Mouse (Mus musculus) midbrain, embryonic 14.5 days (tissue): ENCODE data around the gene S100a10. TPM values are rescaled to one million over a fixed set of nuclear protein-coding genes. Genes with fewer than 3 reads are reported as not detected.

Source experiments
- ATAC-seq: fragments of 200-750 bp; cut with Nextera tagmentation; 2 replicates; pipeline ENCODE4 v1.8.0; 2017; ENCODE audit warnings: moderate number of reproducible peaks, moderate library complexity; ENCODE audit not compliant: low FRiP score, low TSS enrichment
- DNase-seq: peaks from one replicate; pipeline ENCODE4 v3.0.0-alpha.2; 2015
- H3K27ac ChIP-seq: fragments of 300-500 bp; sonication (generic); replicated peaks from 2 replicates; pipeline ENCODE4 v1.5.1; 2014; ENCODE audit warnings: mild to moderate bottlenecking, low read depth, low read length, moderate library complexity
- H3K27me3 ChIP-seq: fragments of 300-500 bp; sonication (generic); 2 replicates; pipeline ENCODE4 v1.6.1; 2014; ENCODE audit warnings: low read length, control low read depth, mixed read lengths; ENCODE audit not compliant: control insufficient read depth, insufficient read depth
- H3K36me3 ChIP-seq: fragments of 300-500 bp; sonication (generic); 2 replicates; pipeline ENCODE4 v1.6.1; 2014; ENCODE audit warnings: low read length, control low read depth; ENCODE audit not compliant: control insufficient read depth, insufficient read depth
- H3K4me1 ChIP-seq: fragments of 300-500 bp; sonication (generic); 2 replicates; pipeline ENCODE4 v1.6.1; 2014; ENCODE audit warnings: mild to moderate bottlenecking, antibody characterized with exemption, low read length, control low read depth; ENCODE audit not compliant: control insufficient read depth, insufficient read depth
- H3K4me2 ChIP-seq: fragments of 300-500 bp; sonication (generic); 2 replicates; pipeline ENCODE4 v1.6.1; 2014; ENCODE audit warnings: mild to moderate bottlenecking, low read length, moderate library complexity
- H3K4me3 ChIP-seq: fragments of 300-500 bp; sonication (generic); replicated peaks from 2 replicates; pipeline ENCODE4 v1.5.1; 2014; ENCODE audit warnings: low read depth, low read length
- H3K9ac ChIP-seq: fragments of 300-500 bp; sonication (generic); replicated peaks from 2 replicates; pipeline ENCODE4 v1.6.1; 2014; ENCODE audit warnings: mild to moderate bottlenecking, low read length, moderate library complexity
- H3K9me3 ChIP-seq: fragments of 300-500 bp; sonication (generic); 2 replicates; pipeline ENCODE4 v1.6.1; 2016; ENCODE audit warnings: low read length, control low read depth, mixed read lengths; ENCODE audit not compliant: control insufficient read depth
- WGBS: fragments of 180-500 bp; shearing (Covaris S2); extraction: QIAGEN DNeasy Blood & Tissue Kit; methylation state at CpG from one replicate; pipeline ENCODE4 v1.1.7; 2014; 5-methylcytosine and 5-hydroxymethylcytosine counted together
- polyA plus RNA-seq: library from polyadenylated mRNA; unstranded; fragments of >200 nt; fragmentation: Nextera tagmentation; extraction: Ambion mirVana; gene quantifications from 2 replicates; pipeline ENCODE4 v1.2.1, GENCODE M21; 2014

S100a10 gene
- polyA plus RNA-seq, 1 experiment from 2014 or later = 86.5 TPM

DNA sequence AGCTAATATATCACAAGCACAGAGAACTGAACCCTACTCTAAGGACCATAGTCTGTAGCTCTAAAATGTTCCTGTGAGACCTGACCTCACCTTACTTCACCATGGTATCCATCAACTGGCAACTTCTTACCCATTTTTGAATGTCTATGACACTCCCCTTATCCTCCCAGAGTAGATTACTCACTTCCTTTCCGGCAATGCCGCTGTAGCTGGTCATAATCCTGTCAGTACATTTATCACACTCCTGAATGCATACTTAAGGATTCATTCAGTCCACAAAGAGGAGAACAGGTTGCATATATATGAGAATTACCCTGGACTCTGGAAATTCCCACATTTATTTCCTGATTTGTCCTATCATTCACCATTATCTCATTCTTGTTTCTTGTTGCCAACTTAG, 37.5 kb upstream of the S100a10 start:
- Histone ChIP-seq H3K4me3 (no peak overlapping the region), H3K27ac (no peak overlapping the region), H3K27me3 (no peaks in the 10 kb centered on the region), H3K9ac (no peak overlapping the region), H3K36me3 (no peaks in the 10 kb centered on the region), H3K9me3 (no peaks in the 10 kb centered on the region), H3K4me2 (no peak overlapping the region), H3K4me1 (peaks cover 5% of the 10 kb centered on the region; the same call in 1 of the 2 replicates)
- ATAC-seq = no peak
- 89% methylated on average over 2 of the region's 2 CpGs for WGBS
- DNase-seq = no peak

DNA sequence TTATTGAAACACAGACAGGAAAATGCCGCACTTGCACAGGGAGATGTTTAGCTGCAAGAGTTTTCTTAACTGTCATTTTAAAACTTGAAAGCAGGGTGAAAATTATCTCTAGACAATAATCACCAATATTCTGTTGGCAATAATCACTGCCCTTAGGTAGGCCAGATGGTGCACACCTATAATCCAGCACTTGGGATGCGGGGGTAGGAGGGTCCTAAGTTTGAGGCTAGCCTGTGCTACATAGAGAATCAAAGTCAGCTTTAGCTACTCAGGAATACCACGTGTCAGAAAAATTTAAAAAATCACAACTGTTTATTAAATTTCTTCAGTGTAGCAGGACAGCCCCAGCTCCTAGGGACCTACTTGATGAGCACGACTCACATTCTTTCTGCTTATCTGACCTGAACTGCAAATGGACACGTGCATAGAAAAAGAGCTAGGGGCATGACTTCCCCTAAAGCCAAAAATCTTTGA, 35.0 kb upstream of the S100a10 start:
- no peaks in the 10 kb centered on the region for H3K27me3 ChIP-seq
- peak overlapping the region; percentile 40; the same call in 1 of the 2 replicates for H3K4me3 ChIP-seq
- no peak overlapping the region for H3K9ac ChIP-seq
- DNase-seq (no peak), ATAC-seq (peak; percentile 25; the same call in 1 of the 2 replicates)
- no peak overlapping the region for H3K27ac ChIP-seq
- H3K9me3 ChIP-seq = no peaks in the 10 kb centered on the region
- H3K4me1 ChIP-seq = peaks cover 5% of the 10 kb centered on the region; the same call in 1 of the 2 replicates
- no peaks in the 10 kb centered on the region for H3K36me3 ChIP-seq
- 57% methylated on average over 5 of the region's 5 CpGs for WGBS
- peak overlapping the region; percentile 71 for H3K4me2 ChIP-seq

DNA sequence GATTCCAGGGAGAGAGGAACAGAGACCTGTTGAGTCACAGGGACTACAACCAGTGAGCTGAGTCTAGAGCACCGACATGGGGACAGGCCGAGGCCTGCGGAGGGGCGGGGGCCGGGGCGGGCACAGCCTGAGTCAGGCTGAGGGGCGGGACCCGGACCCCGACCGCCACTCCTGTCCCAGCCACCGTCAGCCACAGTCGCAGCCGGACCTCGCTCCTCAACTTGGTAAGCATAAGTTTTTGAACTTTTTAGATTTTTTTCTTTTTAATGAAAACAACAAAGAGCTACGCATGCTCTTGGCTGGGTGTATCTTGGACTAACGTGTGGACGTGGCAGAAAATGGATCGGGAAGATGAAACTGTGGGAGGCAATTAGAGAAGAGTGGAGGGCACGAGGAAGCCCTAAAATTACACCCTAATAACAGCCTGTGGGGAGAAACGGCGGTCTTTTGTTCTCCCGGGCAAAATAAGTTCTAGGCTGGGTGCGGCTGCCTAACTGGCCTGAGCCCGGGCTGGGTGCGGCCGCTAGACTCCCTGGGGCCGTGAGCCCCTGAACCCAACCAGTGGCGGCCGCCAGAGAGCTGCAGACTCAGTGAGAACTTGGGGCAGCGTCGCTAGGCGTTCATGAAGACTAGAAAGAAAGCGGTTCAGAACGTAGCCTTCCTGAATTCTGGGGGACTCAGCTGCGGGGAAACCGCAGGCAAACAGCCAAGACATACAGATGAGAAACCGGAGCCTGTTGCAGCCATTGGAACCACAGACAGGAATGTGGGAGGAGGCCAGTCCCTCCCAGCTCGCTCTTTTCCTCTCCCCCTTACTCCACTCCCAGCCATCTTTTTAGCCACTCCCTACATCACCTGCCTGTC, 34.3 kb upstream of the S100a10 start, which contains the start of gene S100a11:
S100a11 (plus strand) TSS at position 159 of the 864 bp plus-strand sequence.
- no peaks in the 10 kb centered on the region for H3K9me3 ChIP-seq
- H3K36me3 ChIP-seq = no peaks in the 10 kb centered on the region
- peak within 1 kb of the TSS; percentile 71 for H3K4me2 ChIP-seq
- peak within 1 kb of the TSS; percentile 49 for H3K9ac ChIP-seq
- H3K4me1 ChIP-seq = peaks cover 5% of the 10 kb centered on the region; the same call in 1 of the 2 replicates
- no peak within 1 kb of the TSS for H3K27ac ChIP-seq
- no peaks in the 10 kb centered on the region for H3K27me3 ChIP-seq
- WGBS = under 1% methylated on average over 38 of the region's 38 CpGs
- DNase-seq = peak; percentile 55
- ATAC-seq = peak; percentile 82; the same call in 1 of the 2 replicates
- H3K4me3 ChIP-seq = peak within 1 kb of the TSS; percentile 40

DNA sequence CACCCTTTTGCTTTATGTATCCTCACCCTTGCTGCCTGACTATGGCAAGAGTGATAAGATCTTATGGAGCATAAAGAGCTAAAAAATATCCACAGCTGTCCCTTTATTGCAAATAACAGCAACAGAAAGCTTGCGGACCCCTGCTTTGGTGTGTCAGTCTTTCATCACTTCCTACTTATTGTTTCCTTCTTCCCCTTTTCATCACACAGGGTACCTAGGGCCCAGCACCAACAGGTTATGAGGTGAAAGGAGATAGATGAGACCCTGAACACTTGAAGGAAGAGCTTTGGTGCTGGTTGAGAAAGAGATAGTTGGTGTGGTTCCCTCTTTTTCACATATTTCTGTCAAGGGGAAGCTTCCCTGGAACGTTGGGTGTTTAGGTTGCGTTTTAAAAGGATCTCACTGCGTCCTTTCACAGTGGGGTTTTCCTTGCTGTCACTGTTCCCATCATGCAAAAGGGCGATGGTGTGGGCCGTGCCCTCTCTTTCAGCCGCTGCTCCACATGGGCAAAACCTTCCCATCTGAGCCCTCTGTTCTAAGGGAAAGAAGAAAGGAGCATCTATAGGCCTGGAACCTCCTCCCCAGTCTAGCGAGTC, 33.3 kb upstream of the S100a10 start:
- H3K36me3 ChIP-seq = no peaks in the 10 kb centered on the region
- no peak overlapping the region for H3K4me3 ChIP-seq
- DNase-seq (no peak), ATAC-seq (no peak)
- no peak overlapping the region for H3K27ac ChIP-seq
- no peaks in the 10 kb centered on the region for H3K9me3 ChIP-seq
- H3K9ac ChIP-seq = no peak overlapping the region
- 86% methylated on average over 8 of the region's 8 CpGs for WGBS
- H3K27me3 ChIP-seq = no peaks in the 10 kb centered on the region
- H3K4me2 ChIP-seq = peak overlapping the region; percentile 71; the same call in 1 of the 2 replicates
- H3K4me1 ChIP-seq = peaks cover 5% of the 10 kb centered on the region; the same call in 1 of the 2 replicates

DNA sequence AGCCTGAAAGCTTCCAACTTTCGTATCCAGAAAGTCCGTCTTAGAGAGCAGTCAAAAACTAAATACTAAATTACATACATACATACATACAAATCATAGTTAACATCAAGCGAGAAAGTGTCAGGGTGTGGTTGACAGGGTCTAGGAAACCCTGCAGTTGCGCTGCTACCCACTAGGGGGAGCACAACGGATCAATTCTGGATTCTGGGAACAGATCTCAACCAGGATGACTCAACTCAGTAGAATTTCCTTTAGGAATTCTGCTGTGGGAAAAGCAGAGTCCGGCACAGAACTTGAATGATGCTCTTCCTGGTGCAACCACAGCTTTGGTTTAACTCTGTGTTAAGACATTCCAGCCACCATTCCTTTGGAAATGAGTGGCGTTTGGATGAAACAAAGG, 32.3 kb upstream of the S100a10 start:
- H3K9ac ChIP-seq = no peak overlapping the region
- peaks cover 5% of the 10 kb centered on the region; the same call in 1 of the 2 replicates for H3K4me1 ChIP-seq

DNA sequence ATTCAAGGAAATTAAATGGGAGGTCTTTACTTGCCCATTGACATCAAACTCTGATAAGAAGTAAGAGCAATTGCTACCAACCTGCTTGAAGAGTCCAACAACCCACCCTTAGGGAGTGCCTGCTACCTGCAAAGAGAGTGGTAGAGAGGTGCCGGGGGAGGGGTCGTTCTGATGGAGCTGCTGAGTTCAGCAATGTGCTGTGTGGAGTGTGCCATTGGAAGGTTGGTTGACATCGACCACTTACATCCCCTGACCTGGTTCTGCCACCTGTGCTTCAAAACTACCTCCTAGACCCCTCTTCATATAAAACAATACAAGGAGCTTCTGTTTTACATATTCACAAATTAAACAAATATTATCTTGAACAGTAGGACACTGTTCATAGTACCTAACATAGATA, 27.6 kb upstream of the S100a10 start:
- 87% methylated on average over 3 of the region's 3 CpGs for WGBS
- no peak for ATAC-seq
- Histone ChIP-seq H3K4me2 (no peak overlapping the region), H3K9me3 (no peaks in the 10 kb centered on the region), H3K4me3 (no peak overlapping the region), H3K27ac (no peak overlapping the region), H3K4me1 (no peaks in the 10 kb centered on the region), H3K36me3 (no peaks in the 10 kb centered on the region), H3K27me3 (no peaks in the 10 kb centered on the region), H3K9ac (no peak overlapping the region)
- no peak for DNase-seq

More for the DNA sequence above, 32.3 kb upstream of the S100a10 start:
- ATAC-seq = no peak
- WGBS = 47% methylated on average over 7 of the region's 7 CpGs
- H3K27me3 ChIP-seq = no peaks in the 10 kb centered on the region
- no peaks in the 10 kb centered on the region for H3K9me3 ChIP-seq
- no peak overlapping the region for H3K4me2 ChIP-seq
- no peak overlapping the region for H3K27ac ChIP-seq
- no peak overlapping the region for H3K4me3 ChIP-seq
- peak; percentile 72 for DNase-seq
- H3K36me3 ChIP-seq = no peaks in the 10 kb centered on the region

DNA sequence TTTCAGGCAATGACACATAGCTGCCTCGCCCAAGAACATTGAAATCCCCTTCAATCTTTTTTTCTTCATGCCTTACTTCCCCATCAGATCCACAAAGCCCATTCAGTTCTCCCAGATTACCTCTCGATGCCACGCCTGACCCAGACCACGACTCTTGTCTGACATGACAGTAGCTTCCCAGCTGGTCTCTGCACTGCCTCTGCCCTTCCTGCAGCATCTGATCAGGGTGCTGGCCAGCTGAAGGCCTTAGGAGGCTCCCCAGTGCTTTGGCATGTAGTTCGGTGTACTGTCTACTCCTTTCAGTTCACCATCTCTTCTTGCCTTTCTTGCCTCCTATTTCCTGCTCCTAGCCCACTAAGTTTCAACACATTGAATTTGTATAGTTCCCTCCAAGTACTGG, 26.1 kb upstream of the S100a10 start:
- DNase-seq = no peak
- Histone ChIP-seq H3K9ac (no peak overlapping the region), H3K4me1 (no peaks in the 10 kb centered on the region), H3K36me3 (no peaks in the 10 kb centered on the region), H3K9me3 (no peaks in the 10 kb centered on the region), H3K27ac (no peak overlapping the region), H3K4me3 (no peak overlapping the region), H3K4me2 (no peak overlapping the region), H3K27me3 (no peaks in the 10 kb centered on the region)
- no peak for ATAC-seq
- WGBS = 83% methylated on average over 5 of the region's 5 CpGs

DNA sequence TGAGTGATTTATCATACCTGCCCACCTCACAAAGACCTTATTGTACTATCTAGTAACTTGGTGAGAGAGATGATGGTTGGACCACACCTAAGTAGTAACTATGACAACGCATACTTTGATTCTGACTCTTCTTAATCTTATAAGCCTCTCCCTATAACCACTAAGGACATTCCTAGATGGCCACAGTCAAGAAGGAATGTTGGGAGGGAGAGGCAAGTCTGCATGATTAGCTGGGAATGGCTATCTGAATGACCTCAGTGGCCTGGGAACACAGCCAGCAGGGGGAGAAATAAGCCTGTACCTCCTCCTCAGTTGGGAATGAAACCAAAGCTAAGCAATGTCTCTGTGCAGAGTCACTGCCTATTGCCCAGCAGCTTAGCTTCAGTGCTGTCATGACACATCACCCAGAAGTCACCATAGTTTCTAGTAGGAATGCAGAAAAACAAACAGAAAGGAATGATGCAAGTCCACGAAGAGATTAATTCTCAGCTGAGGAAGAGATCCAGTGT, 17.8 kb upstream of the S100a10 start:
- ATAC-seq (no peak), DNase-seq (no peak)
- H3K9ac ChIP-seq = no peak overlapping the region
- no peak overlapping the region for H3K4me3 ChIP-seq
- no peaks in the 10 kb centered on the region for H3K4me1 ChIP-seq
- H3K27me3 ChIP-seq = no peaks in the 10 kb centered on the region
- WGBS = 54% methylated on average over 2 of the region's 2 CpGs
- H3K27ac ChIP-seq = no peak overlapping the region
- no peaks in the 10 kb centered on the region for H3K36me3 ChIP-seq
- no peaks in the 10 kb centered on the region for H3K9me3 ChIP-seq
- no peak overlapping the region for H3K4me2 ChIP-seq
